Mouse (Mus musculus) thymus, postnatal 25 days (tissue): Measurements from ENCODE around the gene Psma5.
"Not testable (repeated sequence)": the region's sequence is repeated elsewhere in the genome, so short reads cannot be mapped to it uniquely, and the experiment has no call there.

ENCODE experiments used
- DNase-seq: peaks from one replicate; pipeline ENCODE4 v3.0.0; 2022

Gene Psma5

GRCm38 (mm10) chr3:108256719-108257637 is at the start of gene Psma5:
Gene Psma5, plus strand, starts transcription at chr3:108256926.
- peak; percentile 89 for DNase-seq

- no peak for DNase-seq
Measured at GRCm38 (mm10) chr3:108209001-108209400, 47.7 kb upstream of the Psma5 start.

GRCm38 (mm10) chr3:108209536-108209935 is 47.2 kb upstream of the Psma5 start:
- DNase-seq: no peak

- peak; percentile 92 for DNase-seq
Measured at GRCm38 (mm10) chr3:108209946-108210770, 46.6 kb upstream of the Psma5 start.

- no peak for DNase-seq
Measured at GRCm38 (mm10) chr3:108210771-108211139, 46.0 kb upstream of the Psma5 start, which contains the start of gene Atxn7l2. Gene Atxn7l2, minus strand, starts transcription at chr3:108210934.

- DNase-seq: no peak
Measured at GRCm38 (mm10) chr3:108211845-108212244, 44.9 kb upstream of the Psma5 start.

GRCm38 (mm10) chr3:108212406-108212805 is 44.3 kb upstream of the Psma5 start:
- no peak for DNase-seq

- DNase-seq: no peak
Measured at GRCm38 (mm10) chr3:108214734-108215133, 42.0 kb upstream of the Psma5 start.

GRCm38 (mm10) chr3:108220661-108221060 is 36.1 kb upstream of the Psma5 start:
- no peak for DNase-seq

- no peak for DNase-seq
Measured at GRCm38 (mm10) chr3:108225711-108226557, 30.8 kb upstream of the Psma5 start.

- no peak for DNase-seq
Measured at GRCm38 (mm10) chr3:108226558-108227350, 30.0 kb upstream of the Psma5 start, which contains the start of gene Sypl2. Gene Sypl2, minus strand, starts transcription at chr3:108226648.

- DNase-seq: no peak
Measured at GRCm38 (mm10) chr3:108227521-108227920, 29.2 kb upstream of the Psma5 start.

GRCm38 (mm10) chr3:108231646-108232045 is 25.1 kb upstream of the Psma5 start:
- DNase-seq: no peak

GRCm38 (mm10) chr3:108237474-108238102 is 19.1 kb upstream of the Psma5 start:
- not testable (repeated sequence) for DNase-seq

- DNase-seq: no peak
Measured at GRCm38 (mm10) chr3:108241243-108241839, 15.4 kb upstream of the Psma5 start.

- no peak for DNase-seq
Measured at GRCm38 (mm10) chr3:108246857-108247256, 9.9 kb upstream of the Psma5 start.

- no peak for DNase-seq
Measured at GRCm38 (mm10) chr3:108257831-108258500, 1.2 kb downstream of the Psma5 start.

- no peak for DNase-seq
Measured at GRCm38 (mm10) chr3:108259319-108259718, 2.6 kb downstream of the Psma5 start.

GRCm38 (mm10) chr3:108279495-108279894 is 22.8 kb downstream of the Psma5 start:
- not testable (repeated sequence) for DNase-seq
